Mouse (Mus musculus): ENCODE data around the gene Gm20518. TPM values are rescaled to one million over a fixed set of nuclear protein-coding genes. Genes with fewer than 3 reads are reported as not detected.

Gene Gm20518
- polyA plus RNA-seq, 1 experiment from 2014 or later: 0.11 TPM

GRCm38 (mm10) chr16:17785337-17785736 lies 106.1 kb downstream of the Gm20518 start:
- Histone ChIP-seq H3K27me3 (replicated peaks; ENCODE audit: insufficient read depth, low read length) (no peaks in the 10 kb centered on the region), H3K36me3 (ENCODE audit: insufficient read depth, low read length) (peaks cover 17% of the 10 kb centered on the region; the same call in 1 of the 2 replicates), H3K27ac (ENCODE audit: low read length) (no peak overlapping the region), H3K4me3 (ENCODE audit: low read depth, low read length) (no peak overlapping the region), H3K9me3 (ENCODE audit: low read length) (no peaks in the 10 kb centered on the region), H3K4me1 (ENCODE audit: insufficient read depth, low read depth, low read length) (no peaks in the 10 kb centered on the region), H3K9ac (replicated peaks; ENCODE audit: low read depth) (no peak overlapping the region), H3K4me2 (replicated peaks; ENCODE audit: low read depth, low read length) (no peak overlapping the region)
- ATAC-seq (no peak; the same call in 1 of the 2 replicates), DNase-seq (ENCODE audit: low spot score) (peak; percentile 76)
- TF ChIP-seq EP300 (IDR thresholded peaks at IDR 0.05) (no peak), CTCF (IDR thresholded peaks at IDR 0.05) (peak; percentile 78)
- WGBS: 58% methylated on average over 3 of the region's 3 CpGs

Other genes starting within 250 kb of the Gm20518 start
- 10.4 and 13.0 TPM in 2 replicates for gene Ccdc74a, start 245.2 kb downstream of the Gm20518 start, polyA plus RNA-seq (2015; fragmentation: Nextera tagmentation; extraction: Ambion mirVana)
- gene Med15, start 158.8 kb downstream of the Gm20518 start, polyA plus RNA-seq (2015; fragmentation: Nextera tagmentation; extraction: Ambion mirVana): 23.0 and 24.0 TPM in 2 replicates
- gene Klhl22, start 132.1 kb downstream of the Gm20518 start, polyA plus RNA-seq (2015; fragmentation: Nextera tagmentation; extraction: Ambion mirVana): 25.4 and 29.8 TPM in 2 replicates
- gene Scarf2, start 94.4 kb downstream of the Gm20518 start, polyA plus RNA-seq (2015; fragmentation: Nextera tagmentation; extraction: Ambion mirVana): 18.5 and 20.4 TPM in 2 replicates
- not detected in 2 replicates for gene B830017H08Rik, start 58.5 kb downstream of the Gm20518 start, polyA plus RNA-seq (2015; fragmentation: Nextera tagmentation; extraction: Ambion mirVana)
- gene Car15, start 53.3 kb downstream of the Gm20518 start, polyA plus RNA-seq (2015; fragmentation: Nextera tagmentation; extraction: Ambion mirVana): 1.8 TPM in 2 replicates
- gene Tssk1, start 2.6 kb upstream of the Gm20518 start, polyA plus RNA-seq (2015; fragmentation: Nextera tagmentation; extraction: Ambion mirVana): not detected in 2 replicates
- gene Dgcr2, start 6.9 kb upstream of the Gm20518 start, polyA plus RNA-seq (2015; fragmentation: Nextera tagmentation; extraction: Ambion mirVana): 47.3 and 49.2 TPM in 2 replicates
- not detected in 2 replicates for gene Tssk2, start 7.0 kb upstream of the Gm20518 start, polyA plus RNA-seq (2015; fragmentation: Nextera tagmentation; extraction: Ambion mirVana)
- 21.8 and 22.6 TPM in 2 replicates for gene Ess2, start 19.7 kb upstream of the Gm20518 start, polyA plus RNA-seq (2015; fragmentation: Nextera tagmentation; extraction: Ambion mirVana)
- not detected in 2 replicates for gene Gsc2, start 23.4 kb upstream of the Gm20518 start, polyA plus RNA-seq (2015; fragmentation: Nextera tagmentation; extraction: Ambion mirVana)
- gene Slc25a1, start 36.5 kb upstream of the Gm20518 start, polyA plus RNA-seq (2015; fragmentation: Nextera tagmentation; extraction: Ambion mirVana): 87.3 and 94.0 TPM in 2 replicates
- gene Vpreb2, start 88.8 kb upstream of the Gm20518 start, polyA plus RNA-seq (2015; fragmentation: Nextera tagmentation; extraction: Ambion mirVana): 0.21 and 0.30 TPM in 2 replicates
- gene Dgcr6, start 161.2 kb upstream of the Gm20518 start, polyA plus RNA-seq (2015; fragmentation: Nextera tagmentation; extraction: Ambion mirVana): 78.6 and 87.2 TPM in 2 replicates
- gene Prodh, start 198.5 kb upstream of the Gm20518 start, polyA plus RNA-seq (2015; fragmentation: Nextera tagmentation; extraction: Ambion mirVana): 10.6 and 11.0 TPM in 2 replicates
- 0.17 and 0.23 TPM in 2 replicates for gene Rtn4r, start 236.0 kb upstream of the Gm20518 start, polyA plus RNA-seq (2015; fragmentation: Nextera tagmentation; extraction: Ambion mirVana)